Mouse (Mus musculus) erythroblast, embryonic 14.5 days (primary cell): Measurements from ENCODE around the gene Spo11. TPM values are rescaled to one million over a fixed set of nuclear protein-coding genes. Genes with fewer than 3 reads are reported as not detected.

Source experiments
- H3K27me3 ChIP-seq: 2 replicates; pipeline ENCODE4 v1.6.1; 2012; ENCODE audit warnings: inconsistent platforms; ENCODE audit not compliant: control insufficient read depth
- H3K36me3 ChIP-seq: 2 replicates; pipeline ENCODE4 v1.6.1; 2012; ENCODE audit warnings: mild to moderate bottlenecking, inconsistent platforms; ENCODE audit not compliant: control insufficient read depth
- H3K4me1 ChIP-seq: 2 replicates; pipeline ENCODE4 v1.6.1; 2012; ENCODE audit warnings: inconsistent platforms; ENCODE audit not compliant: control insufficient read depth
- H3K4me3 ChIP-seq: replicated peaks from 2 replicates; pipeline ENCODE3; 2012; ENCODE audit warnings: moderate library complexity, mild to moderate bottlenecking, inconsistent platforms
- H3K9me3 ChIP-seq: 2 replicates; pipeline ENCODE4 v1.6.1; 2012; ENCODE audit warnings: low read length, inconsistent platforms, mixed read lengths; ENCODE audit not compliant: control insufficient read depth
- GATA1 ChIP-seq: IDR thresholded peaks from 2 replicates; pipeline ENCODE4 v1.6.1; 2012; ENCODE audit warnings: low read length, inconsistent platforms, mixed read lengths
- TAL1 ChIP-seq: IDR thresholded peaks from 3 replicates; pipeline ENCODE4 v1.6.1; 2012; ENCODE audit warnings: low read length, inconsistent platforms, mixed read lengths
- polyA plus RNA-seq: library from polyadenylated mRNA; stranded (reverse); fragments of >175 nt; gene quantifications from 2 replicates; pipeline ENCODE4 v1.2.3, GENCODE M21; 2012

Spo11 gene
- polyA plus RNA-seq, 1 experiment: 0.02 TPM

- H3K4me1 ChIP-seq: peaks cover 81% of the 10 kb centered on the region
- peaks cover 66% of the 10 kb centered on the region for H3K36me3 ChIP-seq
- TF ChIP-seq GATA1 (no peak; the same call in 1 of the 2 replicates), TAL1 (no peak)
- peak overlapping the region; percentile 68 for H3K4me3 ChIP-seq
- H3K9me3 ChIP-seq: peaks cover 4% of the 10 kb centered on the region
- no peaks in the 10 kb centered on the region; the same call in 1 of the 2 replicates for H3K27me3 ChIP-seq
Measured at GRCm38 (mm10) chr2:173023371-173023851, 45.9 kb downstream of the Spo11 start.

- TF ChIP-seq GATA1 (no peak), TAL1 (no peak)
Measured at GRCm38 (mm10) chr2:173023966-173024365, 46.5 kb downstream of the Spo11 start.

GRCm38 (mm10) chr2:173024392-173024791, 46.9 kb downstream of the Spo11 start:
- Histone ChIP-seq H3K36me3 (peaks cover 76% of the 10 kb centered on the region), H3K4me1 (peaks cover 81% of the 10 kb centered on the region), H3K9me3 (peaks cover 4% of the 10 kb centered on the region), H3K4me3 (peak overlapping the region; percentile 68), H3K27me3 (no peaks in the 10 kb centered on the region; the same call in 1 of the 2 replicates)
- no peak for TF ChIP-seq GATA1
- TF ChIP-seq TAL1: no peak

More at GRCm38 (mm10) chr2:173023966-173024365, 46.5 kb downstream of the Spo11 start:
- peak overlapping the region; percentile 68 for H3K4me3 ChIP-seq
- H3K36me3 ChIP-seq: peaks cover 71% of the 10 kb centered on the region
- H3K9me3 ChIP-seq: peaks cover 4% of the 10 kb centered on the region
- no peaks in the 10 kb centered on the region; the same call in 1 of the 2 replicates for H3K27me3 ChIP-seq
- peaks cover 81% of the 10 kb centered on the region for H3K4me1 ChIP-seq

GRCm38 (mm10) chr2:173024938-173025337, 47.4 kb downstream of the Spo11 start:
- Histone ChIP-seq H3K4me1 (peaks cover 81% of the 10 kb centered on the region), H3K36me3 (peaks cover 81% of the 10 kb centered on the region), H3K27me3 (no peaks in the 10 kb centered on the region; the same call in 1 of the 2 replicates), H3K9me3 (peaks cover 4% of the 10 kb centered on the region), H3K4me3 (peak overlapping the region; percentile 68)
- no peak for TF ChIP-seq TAL1
- no peak for TF ChIP-seq GATA1

GRCm38 (mm10) chr2:173026286-173026685, 48.8 kb downstream of the Spo11 start:
- TF ChIP-seq TAL1 (no peak), GATA1 (no peak)
- Histone ChIP-seq H3K4me3 (peak overlapping the region; percentile 68), H3K9me3 (peaks cover 4% of the 10 kb centered on the region), H3K36me3 (peaks cover 95% of the 10 kb centered on the region), H3K27me3 (no peaks in the 10 kb centered on the region; the same call in 1 of the 2 replicates), H3K4me1 (peaks cover 81% of the 10 kb centered on the region)

- TF ChIP-seq TAL1 (no peak), GATA1 (no peak)
- Histone ChIP-seq H3K36me3 (peaks cover 99% of the 10 kb centered on the region), H3K4me1 (peaks cover 82% of the 10 kb centered on the region), H3K9me3 (peaks cover 4% of the 10 kb centered on the region), H3K27me3 (no peaks in the 10 kb centered on the region; the same call in 1 of the 2 replicates), H3K4me3 (peak overlapping the region; percentile 68)
Measured at GRCm38 (mm10) chr2:173026688-173027131, 49.2 kb downstream of the Spo11 start.

- peak overlapping the region; percentile 68 for H3K4me3 ChIP-seq
- H3K36me3 ChIP-seq: peaks cover 100% of the 10 kb centered on the region
- TF ChIP-seq TAL1 (no peak), GATA1 (no peak)
- H3K4me1 ChIP-seq: peaks cover 87% of the 10 kb centered on the region
- H3K27me3 ChIP-seq: no peaks in the 10 kb centered on the region; the same call in 1 of the 2 replicates
- peaks cover 4% of the 10 kb centered on the region for H3K9me3 ChIP-seq
Measured at GRCm38 (mm10) chr2:173027169-173027823, 49.8 kb downstream of the Spo11 start.

GRCm38 (mm10) chr2:173027824-173028495, 50.5 kb downstream of the Spo11 start:
- peaks cover 4% of the 10 kb centered on the region for H3K9me3 ChIP-seq
- H3K4me3 ChIP-seq: peak overlapping the region; percentile 68
- peaks cover 94% of the 10 kb centered on the region for H3K4me1 ChIP-seq
- no peaks in the 10 kb centered on the region; the same call in 1 of the 2 replicates for H3K27me3 ChIP-seq
- H3K36me3 ChIP-seq: peaks cover 100% of the 10 kb centered on the region
- TF ChIP-seq GATA1 (no peak; the same call in 1 of the 2 replicates), TAL1 (no peak)
